Mouse (Mus musculus) intestine, embryonic 15.5 days (tissue): ENCODE measurements around the gene Timm44. TPM values are rescaled to one million over a fixed set of nuclear protein-coding genes. Genes with fewer than 3 reads are reported as not detected.
A peak's percentile ranks its signal among the peaks of the same experiment; 100 is the strongest.

Experiments
- ATAC-seq: fragments of 200-750 bp; cut with Nextera tagmentation; 2 replicates; pipeline ENCODE4 v1.8.0; 2017; ENCODE audit warnings: moderate TSS enrichment, moderate library complexity
- H3K27ac ChIP-seq: fragments of 300-500 bp; sonication (generic); 2 replicates; pipeline ENCODE4 v1.5.1; 2015; ENCODE audit warnings: mild to moderate bottlenecking, inconsistent platforms
- H3K27me3 ChIP-seq: fragments of 300-500 bp; sonication (generic); replicated peaks from 2 replicates; pipeline ENCODE4 v1.6.1; 2015; ENCODE audit warnings: inconsistent platforms
- H3K36me3 ChIP-seq: fragments of 300-500 bp; sonication (generic); 2 replicates; pipeline ENCODE4 v1.6.1; 2015; ENCODE audit warnings: inconsistent platforms
- H3K4me1 ChIP-seq: fragments of 300-500 bp; sonication (generic); replicated peaks from 2 replicates; pipeline ENCODE4 v1.6.1; 2015; ENCODE audit warnings: inconsistent platforms
- H3K4me2 ChIP-seq: fragments of 300-500 bp; sonication (generic); replicated peaks from 2 replicates; pipeline ENCODE4 v1.6.1; 2015; ENCODE audit warnings: mild to moderate bottlenecking, inconsistent platforms
- H3K4me3 ChIP-seq: fragments of 300-500 bp; sonication (generic); replicated peaks from 2 replicates; pipeline ENCODE4 v1.5.1; 2015; ENCODE audit warnings: inconsistent platforms
- H3K9ac ChIP-seq: fragments of 300-500 bp; sonication (generic); 2 replicates; pipeline ENCODE4 v1.6.1; 2015; ENCODE audit warnings: inconsistent platforms
- H3K9me3 ChIP-seq: fragments of 300-500 bp; sonication (generic); 2 replicates; pipeline ENCODE4 v1.6.1; 2016; ENCODE audit warnings: inconsistent platforms
- WGBS: fragments of 180-500 bp; shearing (Covaris S2); methylation state at CpG from one replicate; pipeline ENCODE4 v1.1.7; 2015; 5-methylcytosine and 5-hydroxymethylcytosine counted together
- polyA plus RNA-seq: library from polyadenylated mRNA; unstranded; fragments of >200 nt; fragmentation: Nextera tagmentation; extraction: Ambion mirVana; gene quantifications from 2 replicates; pipeline ENCODE4 v1.2.1, GENCODE M21; 2015

Timm44 gene
- polyA plus RNA-seq, 1 experiment from 2014 or later = 65.8 TPM

DNA sequence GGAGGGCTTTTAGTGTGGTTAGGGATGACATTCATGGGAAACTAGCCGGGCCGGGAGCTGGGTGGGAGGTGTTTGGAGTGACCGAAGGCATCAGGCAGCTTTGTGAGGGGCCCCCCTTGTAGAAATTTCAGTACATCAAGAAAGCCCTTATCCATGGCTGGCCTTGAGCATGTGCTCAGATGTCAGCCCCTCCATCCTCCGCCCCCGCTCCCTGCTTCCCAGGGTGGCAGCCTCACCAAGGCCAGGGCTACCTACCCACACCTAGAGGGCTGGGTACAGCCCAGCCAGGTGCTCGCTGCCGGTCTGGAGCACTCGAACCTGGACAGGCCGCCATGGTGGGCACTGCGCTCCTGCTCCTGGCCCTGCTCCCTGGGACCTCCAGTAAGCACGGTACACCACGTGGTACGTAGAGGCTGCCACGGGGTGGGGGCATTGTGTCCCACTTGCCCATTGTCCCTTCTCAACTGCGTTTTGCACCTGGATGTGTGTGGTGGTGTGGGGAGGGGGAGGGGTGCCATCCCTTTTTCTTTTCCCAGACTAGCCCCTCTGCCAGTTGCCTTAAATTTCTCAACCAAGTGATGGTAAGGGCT lies 27.7 kb downstream of the Timm44 start, which contains the start of gene Tgfbr3l:
Gene Tgfbr3l (plus strand): TSS at position 264 of the 590 bp plus-strand sequence.
- ATAC-seq = no peak
- Histone ChIP-seq H3K4me2 (peak within 1 kb of the TSS; percentile 14; the same call in 1 of the 2 replicates), H3K27me3 (no peaks in the 10 kb centered on the region), H3K9me3 (no peaks in the 10 kb centered on the region), H3K27ac (0 out of 2 replicates have a peak within 1 kb of the TSS, but pooled peaks have one; percentile 27), H3K9ac (no peak within 1 kb of the TSS), H3K4me1 (peaks cover 19% of the 10 kb centered on the region), H3K36me3 (peaks cover 46% of the 10 kb centered on the region), H3K4me3 (no peak within 1 kb of the TSS)
- WGBS = 77% methylated on average over 15 of the region's 15 CpGs

DNA sequence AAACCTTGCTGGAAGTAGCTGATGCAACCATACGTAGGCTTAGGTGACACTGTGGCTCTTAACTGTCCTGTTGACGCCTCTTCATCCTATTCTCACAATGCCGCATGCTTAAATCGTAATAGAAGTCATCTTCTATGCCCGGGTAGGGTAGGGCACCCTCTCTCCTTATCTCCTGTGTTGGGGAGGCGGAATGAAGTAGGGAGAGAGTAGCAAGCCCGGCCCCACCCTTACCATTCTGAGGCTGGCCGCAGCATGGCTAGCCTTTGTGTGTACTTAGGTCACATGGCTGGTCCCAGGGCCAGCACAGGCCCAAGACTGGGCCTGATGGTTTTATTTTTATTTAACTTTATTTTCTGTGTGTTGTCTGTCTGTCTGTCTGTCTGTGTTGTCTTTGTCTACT lies 28.5 kb downstream of the Timm44 start:
- no peaks in the 10 kb centered on the region for H3K9me3 ChIP-seq
- no peak overlapping the region for H3K4me3 ChIP-seq
- H3K4me2 ChIP-seq = no peak overlapping the region
- no peak overlapping the region for H3K9ac ChIP-seq
- ATAC-seq = no peak
- H3K36me3 ChIP-seq = peaks cover 52% of the 10 kb centered on the region
- no peak overlapping the region for H3K27ac ChIP-seq
- 83% methylated on average over 8 of the region's 8 CpGs for WGBS
- peaks cover 14% of the 10 kb centered on the region for H3K4me1 ChIP-seq
- H3K27me3 ChIP-seq = no peaks in the 10 kb centered on the region

DNA sequence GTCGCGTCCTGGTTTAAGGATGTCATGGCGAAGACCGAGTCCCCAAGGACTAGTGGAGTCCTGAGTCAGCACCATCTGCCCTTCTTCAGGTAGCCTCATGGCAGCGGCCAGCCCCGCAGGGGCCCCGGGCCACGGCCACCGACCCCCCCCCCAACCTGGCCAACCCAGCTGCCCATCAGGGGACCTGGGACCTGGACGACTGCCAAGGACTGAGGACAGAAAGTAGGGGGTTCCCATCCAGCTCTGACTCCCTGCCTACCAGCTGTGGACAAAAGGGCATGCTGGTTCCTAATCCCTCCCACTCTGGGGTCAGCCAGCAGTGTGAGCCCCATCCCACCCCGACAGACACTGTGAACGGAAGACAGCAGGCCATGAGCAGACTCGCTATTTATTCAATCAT lies 30.0 kb downstream of the Timm44 start:
- no peak overlapping the region for H3K4me3 ChIP-seq
- no peak overlapping the region for H3K27ac ChIP-seq
- H3K27me3 ChIP-seq = no peaks in the 10 kb centered on the region
- no peak for ATAC-seq
- H3K36me3 ChIP-seq = peaks cover 58% of the 10 kb centered on the region
- H3K9ac ChIP-seq = no peak overlapping the region
- WGBS = 87% methylated on average over 13 of the region's 13 CpGs
- no peak overlapping the region for H3K4me2 ChIP-seq
- no peaks in the 10 kb centered on the region for H3K9me3 ChIP-seq
- H3K4me1 ChIP-seq = peaks cover 21% of the 10 kb centered on the region

DNA sequence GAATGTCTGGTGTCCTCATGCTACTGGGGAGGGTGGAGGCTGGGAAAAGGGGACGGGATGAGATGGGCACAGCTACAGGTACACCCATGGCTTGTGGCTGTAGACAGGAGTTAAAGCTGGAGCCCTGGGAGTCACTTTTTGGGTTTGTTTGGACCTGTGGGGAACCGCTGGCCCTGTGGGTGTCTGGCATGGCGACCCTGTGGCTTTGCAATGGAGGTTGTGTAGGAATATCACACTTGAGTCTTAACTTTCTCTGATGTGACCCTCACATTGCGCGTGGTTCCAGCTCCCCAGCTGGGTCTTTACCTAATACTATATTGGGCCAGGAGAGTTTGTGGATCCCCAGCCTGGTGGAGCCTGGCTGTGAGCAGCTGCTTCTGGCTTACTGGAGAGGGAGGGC lies 30.7 kb downstream of the Timm44 start:
- Histone ChIP-seq H3K36me3 (peaks cover 58% of the 10 kb centered on the region), H3K4me1 (peaks cover 23% of the 10 kb centered on the region), H3K9me3 (no peaks in the 10 kb centered on the region), H3K9ac (no peak overlapping the region), H3K4me2 (no peak overlapping the region), H3K27ac (no peak overlapping the region), H3K4me3 (no peak overlapping the region), H3K27me3 (no peaks in the 10 kb centered on the region)
- 90% methylated on average over 5 of the region's 5 CpGs for WGBS
- no peak for ATAC-seq

DNA sequence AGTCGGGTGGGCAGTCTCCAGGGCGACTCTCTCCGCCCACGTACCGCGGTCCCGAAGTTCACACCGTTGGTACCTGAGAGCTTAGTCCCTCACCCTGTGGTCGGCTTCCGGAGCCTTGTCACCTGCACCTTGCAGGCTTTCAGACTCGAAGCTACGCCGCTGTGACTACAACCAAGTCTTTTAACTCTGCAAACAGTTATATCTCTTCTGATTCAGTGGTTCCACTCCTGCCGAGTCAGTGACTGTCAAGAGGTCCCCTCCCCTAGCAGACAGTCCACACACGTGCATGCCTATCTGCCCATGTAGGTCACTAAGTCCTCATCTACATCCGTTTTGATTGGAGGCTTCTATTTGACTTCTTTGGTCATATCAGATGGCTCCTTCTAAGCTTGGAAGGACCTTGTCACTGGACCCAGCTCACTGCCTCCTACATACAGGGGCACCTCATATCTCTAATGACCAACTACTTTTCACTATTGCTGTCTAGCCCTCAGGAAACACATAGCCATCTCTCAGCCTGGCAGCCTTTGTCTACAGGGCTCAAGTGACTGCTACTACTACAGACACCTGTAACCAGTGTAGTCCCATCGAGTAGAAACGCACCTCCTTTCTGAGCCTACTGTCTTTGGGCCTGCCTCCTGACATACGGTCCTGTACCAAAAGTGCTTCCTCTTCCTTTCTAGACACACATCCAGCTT lies 36.4 kb downstream of the Timm44 start:
- Histone ChIP-seq H3K9me3 (no peaks in the 10 kb centered on the region), H3K9ac (peak overlapping the region; percentile 74), H3K36me3 (peaks cover 25% of the 10 kb centered on the region), H3K4me1 (peaks cover 22% of the 10 kb centered on the region), H3K27ac (peak overlapping the region; percentile 93), H3K27me3 (no peaks in the 10 kb centered on the region), H3K4me2 (peak overlapping the region; percentile 79), H3K4me3 (peak overlapping the region; percentile 67)
- 12% methylated on average over 19 of the region's 19 CpGs for WGBS
- ATAC-seq = peak; percentile 50

DNA sequence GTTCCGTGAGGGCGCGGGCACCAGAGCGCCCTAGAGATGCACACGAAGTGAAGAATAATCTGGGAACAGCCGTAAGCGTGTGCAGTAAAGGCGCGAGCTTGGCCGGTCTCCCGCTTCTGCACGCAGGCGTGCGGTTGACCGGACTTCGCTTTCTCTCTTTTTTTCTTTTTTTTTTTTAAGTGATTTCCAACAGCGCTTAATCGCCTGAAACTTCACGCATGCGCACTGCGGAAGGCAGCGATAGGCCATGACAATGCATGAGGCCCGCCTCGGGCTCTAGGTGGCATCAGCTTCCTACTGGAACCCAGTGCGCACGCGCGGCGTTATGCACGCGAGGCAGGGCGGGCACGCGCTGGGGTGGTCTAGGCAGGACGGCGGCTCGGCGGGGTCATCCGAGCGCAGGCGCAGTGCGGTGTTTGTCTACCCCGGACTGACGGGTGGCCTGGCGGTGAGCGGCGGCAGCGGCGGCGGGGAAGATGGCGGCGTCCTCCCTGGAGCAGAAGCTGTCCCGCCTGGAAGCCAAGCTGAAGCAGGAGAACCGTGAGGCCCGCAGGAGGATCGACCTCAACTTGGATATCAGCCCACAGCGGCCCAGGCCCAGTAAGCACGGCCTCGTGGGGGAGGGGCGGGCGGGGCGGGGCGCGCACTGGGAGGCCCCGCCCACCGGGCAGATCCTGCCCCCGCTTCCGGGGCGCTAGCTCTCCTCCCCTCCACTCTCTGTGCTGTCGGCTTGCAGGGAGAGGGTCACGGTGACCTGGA lies 37.1 kb downstream of the Timm44 start, which contains the start of the genes Map2k7 and Gm49320:
Gene Map2k7 (plus strand): TSS at position 307 of the 759 bp plus-strand sequence.
Gene Gm49320 (plus strand): TSS at position 432 of the 759 bp plus-strand sequence.
- no peaks in the 10 kb centered on the region for H3K9me3 ChIP-seq
- ATAC-seq = peak; percentile 95
- H3K9ac ChIP-seq = peak within 1 kb of the TSS; percentile 74
- H3K4me2 ChIP-seq = peak within 1 kb of the TSS; percentile 79
- H3K4me1 ChIP-seq = peaks cover 22% of the 10 kb centered on the region
- no peaks in the 10 kb centered on the region for H3K27me3 ChIP-seq
- H3K27ac ChIP-seq = peak within 1 kb of the TSS; percentile 93
- peaks cover 18% of the 10 kb centered on the region for H3K36me3 ChIP-seq
- H3K4me3 ChIP-seq = peak within 1 kb of the TSS; percentile 67
- WGBS = under 1% methylated on average over 70 of the region's 71 CpGs

DNA sequence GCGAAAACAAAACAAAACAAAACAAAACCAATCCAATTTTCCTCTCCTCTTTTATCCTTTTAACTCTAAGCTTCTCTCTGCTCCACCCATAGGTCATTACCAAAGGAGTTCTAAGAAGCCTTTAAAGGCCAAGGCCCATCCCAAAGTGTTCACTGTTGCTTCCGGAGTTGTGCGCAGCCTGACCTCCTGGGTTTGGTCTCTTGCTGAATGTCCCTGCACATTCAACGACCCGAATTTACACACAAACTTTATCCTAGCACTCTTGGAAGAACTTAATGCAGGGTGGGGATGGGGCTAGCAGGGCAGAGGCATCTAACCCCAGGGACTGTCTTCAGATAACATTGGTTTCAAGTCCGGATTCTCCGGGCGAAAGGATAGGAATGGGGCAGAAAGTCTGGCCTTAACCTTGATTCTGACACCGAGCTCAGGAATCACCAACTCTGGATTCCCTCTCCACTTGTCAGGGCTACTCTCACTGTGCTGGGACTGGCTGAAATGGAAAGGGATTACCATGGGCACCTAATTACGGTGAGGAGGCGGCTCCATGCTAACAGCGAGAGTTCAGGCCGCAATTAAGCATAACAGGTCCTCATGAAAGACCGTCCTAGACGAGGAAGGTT lies 37.8 kb downstream of the Timm44 start:
- peak overlapping the region; percentile 89 for H3K27ac ChIP-seq
- H3K4me2 ChIP-seq = peak overlapping the region; percentile 72
- ATAC-seq = peak; percentile 0; the same call in 1 of the 2 replicates
- H3K36me3 ChIP-seq = peaks cover 12% of the 10 kb centered on the region
- H3K9ac ChIP-seq = peak overlapping the region; percentile 61
- H3K27me3 ChIP-seq = no peaks in the 10 kb centered on the region
- peaks cover 22% of the 10 kb centered on the region for H3K4me1 ChIP-seq
- peak overlapping the region; percentile 67 for H3K4me3 ChIP-seq
- no peaks in the 10 kb centered on the region for H3K9me3 ChIP-seq
- WGBS = 20% methylated on average over 15 of the region's 15 CpGs

DNA sequence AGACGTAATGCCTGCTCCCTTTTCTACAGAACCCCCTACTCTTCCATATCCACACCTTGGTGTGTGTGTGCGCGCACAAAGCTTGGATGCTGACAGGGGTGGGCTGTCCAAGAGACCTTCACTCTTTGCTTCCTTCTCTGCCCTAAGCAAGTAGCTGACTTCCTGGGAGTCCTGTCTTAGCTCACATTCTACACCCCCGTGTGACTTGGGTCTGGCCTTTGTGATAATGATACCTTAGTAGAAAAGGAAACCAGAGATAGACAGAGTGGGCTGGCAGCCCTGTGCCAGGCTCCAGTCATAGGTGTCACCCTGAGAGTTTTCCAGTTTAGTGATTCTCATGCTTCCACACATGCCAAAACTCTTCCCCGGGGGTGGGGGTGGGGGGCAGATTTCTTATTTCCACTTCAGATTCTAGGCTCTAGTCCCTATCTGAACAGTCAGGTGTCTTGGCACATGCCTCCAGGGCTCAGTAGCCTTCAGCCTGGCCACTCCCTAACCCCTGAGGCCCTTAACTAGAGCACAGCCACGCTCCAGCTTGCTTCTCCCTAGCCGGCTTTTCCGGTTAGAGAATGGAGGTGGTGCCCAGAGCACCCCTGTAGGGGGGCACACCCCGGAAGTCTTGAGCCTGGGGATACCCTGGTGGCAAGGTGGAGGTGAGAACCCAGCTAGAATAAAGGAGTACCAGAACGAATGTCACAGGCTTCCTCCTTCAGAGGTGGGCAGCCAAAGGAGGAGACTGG lies 44.9 kb downstream of the Timm44 start:
- ATAC-seq = peak; percentile 71
- Histone ChIP-seq H3K27me3 (no peaks in the 10 kb centered on the region; the same call in 1 of the 2 replicates), H3K27ac (no peak overlapping the region), H3K4me1 (peaks cover 4% of the 10 kb centered on the region; the same call in 1 of the 2 replicates), H3K4me2 (no peak overlapping the region), H3K9ac (no peak overlapping the region), H3K4me3 (no peak overlapping the region), H3K9me3 (no peaks in the 10 kb centered on the region), H3K36me3 (no peaks in the 10 kb centered on the region)
- 51% methylated on average over 10 of the region's 10 CpGs for WGBS

DNA sequence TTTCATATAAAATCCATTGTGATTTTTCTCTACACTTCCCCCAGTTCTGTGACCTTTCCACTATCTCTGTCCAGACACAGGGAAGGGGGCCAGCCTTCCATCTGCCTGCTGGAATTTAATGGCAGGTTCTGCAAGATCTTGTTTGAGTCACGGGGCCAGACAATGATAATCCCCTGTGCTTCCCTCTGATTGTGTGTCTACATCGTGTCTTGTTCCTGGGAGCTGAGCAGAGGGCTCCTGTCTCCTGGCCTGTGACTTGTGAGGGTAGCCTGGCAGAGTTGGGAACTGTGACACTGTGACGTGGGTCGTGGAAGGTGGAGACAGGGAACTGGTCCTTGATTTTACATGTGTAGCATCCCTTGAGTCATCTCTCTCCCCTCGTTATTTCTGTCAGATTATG lies 45.9 kb downstream of the Timm44 start:
- no peak overlapping the region for H3K27ac ChIP-seq
- no peaks in the 10 kb centered on the region; the same call in 1 of the 2 replicates for H3K27me3 ChIP-seq
- no peak overlapping the region for H3K4me3 ChIP-seq
- no peak for ATAC-seq
- no peak overlapping the region for H3K9ac ChIP-seq
- H3K4me1 ChIP-seq = peaks cover 4% of the 10 kb centered on the region; the same call in 1 of the 2 replicates
- WGBS = 67% methylated on average over 5 of the region's 5 CpGs
- no peaks in the 10 kb centered on the region for H3K9me3 ChIP-seq
- H3K36me3 ChIP-seq = no peaks in the 10 kb centered on the region
- no peak overlapping the region for H3K4me2 ChIP-seq

DNA sequence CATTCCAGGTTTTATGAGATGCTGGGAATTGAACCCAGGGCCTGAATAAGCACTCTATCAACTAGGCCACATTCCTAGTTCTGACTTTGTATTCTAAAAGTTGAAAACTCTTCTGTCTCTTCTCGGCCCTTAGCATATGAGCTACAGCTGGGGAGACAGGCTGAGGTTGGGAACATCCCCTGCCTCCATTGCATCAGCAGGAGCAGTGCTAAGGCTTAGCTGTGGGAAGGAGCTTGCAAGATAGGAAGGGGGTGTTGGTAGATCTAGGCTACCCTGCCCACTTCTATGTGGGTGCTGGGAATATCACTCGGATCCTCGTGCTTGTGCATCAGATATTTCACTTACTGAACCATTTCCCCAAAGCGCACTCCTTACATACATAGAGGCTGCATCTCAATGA lies 47.8 kb downstream of the Timm44 start:
- no peak for ATAC-seq
- H3K9me3 ChIP-seq = no peaks in the 10 kb centered on the region
- H3K36me3 ChIP-seq = no peaks in the 10 kb centered on the region
- no peak overlapping the region for H3K4me2 ChIP-seq
- H3K4me1 ChIP-seq = peaks cover 4% of the 10 kb centered on the region; the same call in 1 of the 2 replicates
- H3K27me3 ChIP-seq = no peaks in the 10 kb centered on the region; the same call in 1 of the 2 replicates
- WGBS = 90% methylated on average over 4 of the region's 4 CpGs
- H3K4me3 ChIP-seq = no peak overlapping the region
- no peak overlapping the region for H3K9ac ChIP-seq
- H3K27ac ChIP-seq = no peak overlapping the region

DNA sequence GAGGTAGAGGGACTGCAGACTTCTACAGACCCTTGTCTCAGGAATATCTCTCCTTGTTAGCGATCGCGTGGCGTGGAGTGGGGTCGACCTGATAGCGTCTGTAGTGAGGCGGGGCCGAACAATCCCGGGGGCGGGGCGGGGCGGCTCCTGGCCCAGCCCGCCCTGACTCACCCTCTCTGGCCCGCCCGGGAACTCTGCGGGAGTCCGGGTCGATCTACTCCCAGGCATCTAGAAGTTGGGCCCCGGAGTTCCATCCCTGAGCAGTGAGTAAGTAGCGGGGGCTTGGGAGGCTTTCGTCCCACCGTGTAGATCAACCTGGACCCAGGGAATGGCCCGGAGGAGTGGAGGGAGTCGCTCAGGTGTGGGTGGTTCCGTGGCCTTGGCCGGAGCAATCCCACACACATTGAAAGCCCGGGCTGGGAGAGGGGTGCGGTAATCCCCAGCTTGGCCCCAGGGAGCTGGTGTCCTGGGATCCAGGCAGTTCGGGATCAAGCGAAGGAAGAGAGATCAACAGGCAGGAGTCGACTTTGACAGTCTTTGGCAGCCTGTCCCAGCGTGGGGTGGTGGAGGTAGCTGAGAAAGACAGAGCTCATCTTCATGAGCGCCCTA lies 48.9 kb downstream of the Timm44 start, which contains the start of gene Lrrc8e:
Gene Lrrc8e (plus strand): TSS at position 89 of the 609 bp plus-strand sequence.
- H3K4me3 ChIP-seq = peak within 1 kb of the TSS; percentile 35
- no peaks in the 10 kb centered on the region for H3K9me3 ChIP-seq
- H3K9ac ChIP-seq = peak within 1 kb of the TSS; percentile 35
- H3K27me3 ChIP-seq = no peaks in the 10 kb centered on the region; the same call in 1 of the 2 replicates
- peak within 1 kb of the TSS; percentile 70 for H3K4me2 ChIP-seq
- peak; percentile 79 for ATAC-seq
- 4% methylated on average over 33 of the region's 33 CpGs for WGBS
- peaks cover 4% of the 10 kb centered on the region; the same call in 1 of the 2 replicates for H3K4me1 ChIP-seq
- H3K36me3 ChIP-seq = no peaks in the 10 kb centered on the region
- no peak within 1 kb of the TSS for H3K27ac ChIP-seq
